Mouse (Mus musculus) cerebellum, adult 2 months (tissue): ENCODE measurements around the gene Adora2a.

Source experiments
- CTCF ChIP-seq: fragments of 200-500 bp; IDR thresholded peaks from 2 replicates; pipeline ENCODE4 v1.5.1; 2011; ENCODE audit warnings: low read depth, mild to moderate bottlenecking, control low read depth, low read length, moderate library complexity, borderline replicate concordance; ENCODE audit not compliant: insufficient read depth
- POLR2A ChIP-seq: fragments of 200-500 bp; IDR thresholded peaks from 2 replicates; pipeline ENCODE4 v1.6.1; 2011; ENCODE audit warnings: low read length, control low read depth, borderline replicate concordance; ENCODE audit not compliant: insufficient read depth

GRCm38 (mm10) chr10:75291338-75291737 is 25.3 kb upstream of the Adora2a start:
- TF ChIP-seq POLR2A, result no peak
- TF ChIP-seq CTCF, result no peak
